Mouse (Mus musculus): ENCODE measurements around the gene Mettl9. TPM values are rescaled to one million over a fixed set of nuclear protein-coding genes. Genes with fewer than 3 reads are reported as not detected.
"Not testable (repeated sequence)": the region's sequence is repeated elsewhere in the genome, so short reads cannot be mapped to it uniquely, and the experiment has no call there.

Gene Mettl9
- total and polyA plus RNA-seq, 3 experiments = 33.4 to 80.4 (median 73.3) TPM

GRCm38 (mm10) chr7:121026300-121026699 is 7.9 kb upstream of the Mettl9 start:
- no peak overlapping the region for H3K27ac ChIP-seq (ENCODE audit: control insufficient read depth, low read depth, low read length)
- H3K4me1 ChIP-seq (ENCODE audit: control insufficient read depth in 1 of 2, insufficient read depth in 2 of 2, low read length in 2 of 2) = peaks cover 8 to 23% of the 10 kb centered on the region in 2 experiments
- DNase-seq (ENCODE audit: low read depth, low spot score) = no peak
- H3K27me3 ChIP-seq (ENCODE audit: control insufficient read depth in 1 of 2, insufficient read depth in 2 of 2, low read length in 2 of 2) = no peaks in the 10 kb centered on the region
- H3K4me3 ChIP-seq (ENCODE audit: control insufficient read depth in 1 of 2, insufficient read depth in 1 of 2, low read depth in 2 of 2, low read length in 2 of 2) = no peak overlapping the region; a peak in 1 of 4 replicates
- no peak for TF ChIP-seq POLR2A (IDR thresholded peaks at IDR 0.05; ENCODE audit: control insufficient read depth in 1 of 2, insufficient read depth in 1 of 2, low read depth in 1 of 2, low read length in 2 of 2, poor library complexity in 1 of 2)
- no peak for TF ChIP-seq CHD1 (IDR thresholded peaks at IDR 0.05; ENCODE audit: low read depth, low read length)
- TF ChIP-seq MAX (IDR thresholded peaks at IDR 0.05; ENCODE audit: low read length) = no peak
- no peak for TF ChIP-seq POLR2AphosphoS2 (IDR thresholded peaks at IDR 0.05; ENCODE audit: low read length)
- no peak for TF ChIP-seq MAZ (IDR thresholded peaks at IDR 0.05; ENCODE audit: low read depth, low read length)
- no peak for TF ChIP-seq MYC (IDR thresholded peaks at IDR 0.05; ENCODE audit: low read depth, low read length)
- TF ChIP-seq SIN3A (IDR thresholded peaks at IDR 0.05; ENCODE audit: low read length) = no peak
- TF ChIP-seq MEF2A (IDR thresholded peaks at IDR 0.05; ENCODE audit: extremely low read depth, insufficient replicate concordance, low read depth, low read length, poor library complexity, severe bottlenecking) = no peak
- TF ChIP-seq TCF12 (IDR thresholded peaks at IDR 0.05; ENCODE audit: low read depth, low read length) = no peak
- no peak for TF ChIP-seq MXI1 (IDR thresholded peaks at IDR 0.05; ENCODE audit: low read depth, low read length)
- no peak for TF ChIP-seq ZC3H11A (IDR thresholded peaks at IDR 0.05; ENCODE audit: low read depth, low read length)
- no peak for TF ChIP-seq RAD21 (IDR thresholded peaks at IDR 0.05; ENCODE audit: low read depth, low read length)
- no peak for TF ChIP-seq MYB (IDR thresholded peaks at IDR 0.05; ENCODE audit: low read depth, low read length)
- H3K9ac ChIP-seq (ENCODE audit: control insufficient read depth, low read depth, low read length, poor library complexity, severe bottlenecking) = no peak overlapping the region
- H3K36me3 ChIP-seq (ENCODE audit: control insufficient read depth in 1 of 2, insufficient read depth in 2 of 2, low read length in 2 of 2) = peaks cover 0 to 31% of the 10 kb centered on the region in 2 experiments; a peak in 2 of 4 replicates
- H3K9me3 ChIP-seq (replicated peaks; ENCODE audit: insufficient read depth, low read length) = no peaks in the 10 kb centered on the region
- H3K79me2 ChIP-seq (ENCODE audit: control insufficient read depth, insufficient read depth, low read length, poor library complexity) = no peaks in the 10 kb centered on the region

DNA sequence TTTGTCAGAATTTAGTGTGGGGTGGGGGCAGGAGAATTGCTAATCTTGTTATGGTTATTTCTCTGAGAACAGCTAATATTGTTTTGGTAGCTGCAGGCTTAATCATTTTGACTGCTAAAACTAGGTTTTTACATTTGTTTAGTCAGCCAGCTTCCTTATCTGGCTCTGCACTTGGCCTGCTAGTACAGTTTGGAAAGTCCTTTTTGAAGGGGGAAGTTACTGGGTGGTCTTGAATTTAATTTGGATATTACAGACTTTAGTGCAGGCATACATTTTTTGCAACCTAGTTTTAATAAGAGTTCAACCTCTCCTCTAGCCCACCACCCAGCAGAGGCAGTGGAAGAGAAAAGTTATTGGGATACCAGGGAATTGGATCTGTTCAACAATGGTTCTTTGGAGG is 4.3 kb upstream of the Mettl9 start:
- not testable (repeated sequence) for DNase-seq (ENCODE audit: low read depth, low spot score); H3K79me2 ChIP-seq (ENCODE audit: control insufficient read depth, insufficient read depth, low read length, poor library complexity); H3K4me3 ChIP-seq (ENCODE audit: control insufficient read depth in 1 of 2, insufficient read depth in 1 of 2, low read depth in 2 of 2, low read length in 2 of 2); H3K9me3 ChIP-seq (replicated peaks; ENCODE audit: insufficient read depth, low read length); H3K27me3 ChIP-seq (ENCODE audit: control insufficient read depth in 1 of 2, insufficient read depth in 2 of 2, low read length in 2 of 2)
- Histone ChIP-seq H3K36me3 (ENCODE audit: control insufficient read depth in 1 of 2, insufficient read depth in 2 of 2, low read length in 2 of 2) (peaks cover 0 to 32% of the 10 kb centered on the region in 2 experiments; a peak in 2 of 4 replicates), H3K4me1 (ENCODE audit: control insufficient read depth in 1 of 2, insufficient read depth in 2 of 2, low read length in 2 of 2) (peaks cover 12 to 24% of the 10 kb centered on the region in 2 experiments), H3K27ac (ENCODE audit: control insufficient read depth, low read depth, low read length) (peak overlapping the region; percentile 69), H3K9ac (ENCODE audit: control insufficient read depth, low read depth, low read length, poor library complexity, severe bottlenecking) (peak overlapping the region; percentile 23)
- peak in 1 of 2 experiments; percentile 59; a peak in 2 of 4 replicates for TF ChIP-seq EP300 (IDR thresholded peaks at IDR 0.05; ENCODE audit: low read depth in 1 of 2, low read length in 2 of 2)
- TF ChIP-seq GATA1 (IDR thresholded peaks at IDR 0.05; ENCODE audit: low read depth, low read length) = peak; percentile 56
- TF ChIP-seq TAL1 (IDR thresholded peaks at IDR 0.05; ENCODE audit: low read length) = peak; percentile 17; the same call in 1 of the 2 replicates

All from MEL (cell line).